Mouse (Mus musculus): ENCODE measurements around the gene Stpg2. TPM values are rescaled to one million over a fixed set of nuclear protein-coding genes. Genes with fewer than 3 reads are reported as not detected.
"Not testable (repeated sequence)": the region's sequence is repeated elsewhere in the genome, so short reads cannot be mapped to it uniquely, and the experiment has no call there.

The Stpg2 gene
- total RNA-seq, 2 experiments from 2014 or later: not detected

- not testable (repeated sequence) for ATAC-seq (replicated peaks; ENCODE audit: low FRiP score, poor library complexity, severe bottlenecking)
Measured at GRCm38 (mm10) chr3:139704238-139704637, 498.7 kb downstream of the Stpg2 start.

- ATAC-seq (replicated peaks; ENCODE audit: low FRiP score, poor library complexity, severe bottlenecking): not testable (repeated sequence)
Measured at GRCm38 (mm10) chr3:139707396-139707795, 501.9 kb downstream of the Stpg2 start.

GRCm38 (mm10) chr3:139709794-139710193 lies 504.3 kb downstream of the Stpg2 start:
- ATAC-seq (replicated peaks; ENCODE audit: low FRiP score, poor library complexity, severe bottlenecking): no peak

DNA sequence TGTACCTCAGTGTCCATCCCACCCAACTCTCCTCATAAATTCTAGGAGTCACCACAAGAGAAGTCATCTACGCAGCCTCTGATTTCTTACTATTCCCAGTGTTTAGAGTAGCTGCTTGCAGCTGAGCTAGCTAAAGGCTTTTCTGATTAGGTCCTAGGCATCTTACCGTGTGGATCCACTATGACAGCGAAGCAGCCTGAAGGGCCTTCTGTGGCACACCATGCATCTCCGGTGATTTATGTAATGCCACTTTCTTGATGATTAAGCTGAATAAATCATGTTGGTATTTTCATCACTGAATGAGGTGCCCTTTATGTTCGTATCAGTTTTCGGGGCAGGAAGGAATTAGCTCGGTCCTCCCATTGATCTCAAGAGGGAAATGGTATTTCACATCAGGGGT lies 523.3 kb downstream of the Stpg2 start:
- ATAC-seq (replicated peaks; ENCODE audit: low FRiP score, poor library complexity, severe bottlenecking): no peak

DNA sequence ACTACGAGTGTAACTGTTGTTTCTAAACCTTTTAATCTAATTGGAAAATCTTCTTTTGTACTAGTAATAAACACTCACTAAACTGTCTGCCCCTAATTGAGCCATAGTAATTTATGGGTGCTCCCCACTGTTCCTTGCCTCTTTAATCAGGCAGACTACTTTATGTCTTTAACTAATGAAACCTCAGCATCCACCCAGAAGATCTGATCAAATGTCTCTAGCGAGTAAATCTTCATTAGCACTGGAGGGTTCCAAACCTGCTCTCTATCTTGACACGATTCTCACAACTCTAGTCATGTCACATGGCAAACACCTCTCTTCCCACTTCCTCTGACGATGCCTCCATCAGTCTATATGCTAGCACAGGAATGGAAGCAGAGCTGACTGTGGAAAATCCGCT lies 523.8 kb downstream of the Stpg2 start:
- no peak for ATAC-seq (replicated peaks; ENCODE audit: low FRiP score, poor library complexity, severe bottlenecking)

GRCm38 (mm10) chr3:139733156-139733555 lies 527.7 kb downstream of the Stpg2 start:
- no peak for ATAC-seq (replicated peaks; ENCODE audit: low FRiP score, poor library complexity, severe bottlenecking)

- no peak for ATAC-seq (replicated peaks; ENCODE audit: low FRiP score, poor library complexity, severe bottlenecking)
Measured at GRCm38 (mm10) chr3:139739388-139739787, 533.9 kb downstream of the Stpg2 start.

Other genes starting within 250 kb of the Stpg2 start
- gene Rap1gds1, start 130.5 kb upstream of the Stpg2 start, total RNA-seq (2015; ENCODE audit: low replicate concordance): 21.7 and 25.9 TPM in 2 replicates
- gene Rap1gds1, start 130.5 kb upstream of the Stpg2 start, total RNA-seq (2017; ENCODE audit: low replicate concordance): 6.0 and 6.8 TPM in 2 replicates

Data from erythroblast, adult 5-6 weeks (primary cell).